Mouse (Mus musculus): ENCODE measurements around the gene Hsf2bp.
A peak's percentile ranks its signal among the peaks of the same experiment; 100 is the strongest.

Gene Hsf2bp

DNA sequence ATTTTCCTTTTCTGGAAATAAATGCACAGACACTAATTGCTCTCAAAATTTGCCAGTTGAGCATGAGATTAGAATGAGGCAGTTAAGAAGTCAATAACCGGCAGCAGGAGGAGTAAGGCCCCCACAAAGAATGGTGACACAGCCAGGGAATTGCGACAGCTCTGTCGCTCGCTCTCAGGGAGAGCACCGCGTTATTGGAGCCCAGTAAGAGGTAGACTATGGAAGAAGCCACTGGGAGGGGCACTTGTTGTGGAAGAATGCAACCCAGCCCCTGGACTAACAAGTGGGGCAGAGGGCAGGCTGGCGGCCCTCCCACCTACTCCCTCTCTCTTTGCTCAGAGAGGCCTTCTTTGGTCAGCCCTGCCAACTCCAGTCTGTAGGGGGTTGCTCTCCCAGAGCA lies 4.5 kb downstream of the Hsf2bp start:
- no peak for DNase-seq (ENCODE audit: low spot score)

- DNase-seq (ENCODE audit: low spot score) = no peak
Measured at GRCm38 (mm10) chr17:32028301-32028700, 7.8 kb downstream of the Hsf2bp start.

DNA sequence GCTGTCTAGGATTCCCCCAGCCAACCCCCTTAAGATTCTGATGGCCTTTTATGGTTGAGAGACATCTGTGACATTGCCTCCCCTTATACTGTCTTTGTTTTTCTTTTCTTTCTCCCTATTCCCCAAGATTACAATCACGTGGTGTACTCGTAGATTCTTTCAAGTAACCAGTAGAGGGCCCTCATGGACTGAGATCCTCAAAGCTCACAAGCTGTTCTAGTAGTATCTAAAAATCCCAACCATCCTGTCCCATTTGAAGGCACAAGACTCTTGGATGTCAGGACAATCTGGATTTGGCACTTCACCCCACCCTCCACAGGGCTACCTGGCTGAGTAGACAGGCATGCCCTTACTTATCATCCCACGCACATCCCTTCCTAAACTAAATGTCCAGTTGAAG lies 8.5 kb downstream of the Hsf2bp start:
- peak; percentile 78 for DNase-seq (ENCODE audit: low spot score)

GRCm38 (mm10) chr17:32025386-32025785 lies 10.8 kb downstream of the Hsf2bp start:
- peak; percentile 88 for DNase-seq (ENCODE audit: low spot score)

GRCm38 (mm10) chr17:32024671-32025073 lies 11.5 kb downstream of the Hsf2bp start:
- peak; percentile 62 for DNase-seq (ENCODE audit: low spot score)

- DNase-seq (ENCODE audit: low spot score) = no peak
Measured at GRCm38 (mm10) chr17:32023088-32023487, 13.1 kb downstream of the Hsf2bp start.

GRCm38 (mm10) chr17:32022551-32022950 lies 13.6 kb downstream of the Hsf2bp start:
- no peak for DNase-seq (ENCODE audit: low spot score)

DNA sequence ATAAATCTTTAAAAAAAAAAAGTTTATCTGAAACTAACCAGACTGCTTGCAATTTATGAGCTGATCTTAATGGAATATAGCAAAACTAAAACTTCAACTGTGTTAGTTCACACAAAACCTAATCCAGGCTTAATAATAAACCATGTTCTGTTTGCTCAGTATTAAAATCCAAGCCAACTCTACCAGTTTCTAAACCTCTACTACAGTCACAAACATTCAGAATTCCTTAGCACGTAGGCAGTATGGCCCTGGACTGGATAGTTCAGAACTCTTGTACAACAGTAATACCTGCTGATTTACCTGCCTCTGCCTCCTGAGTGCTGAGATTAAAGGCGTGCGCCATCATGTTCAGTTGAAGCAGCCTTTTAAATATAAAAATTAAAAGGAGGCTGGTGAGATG lies 14.2 kb downstream of the Hsf2bp start:
- DNase-seq (ENCODE audit: low spot score) = no peak

DNA sequence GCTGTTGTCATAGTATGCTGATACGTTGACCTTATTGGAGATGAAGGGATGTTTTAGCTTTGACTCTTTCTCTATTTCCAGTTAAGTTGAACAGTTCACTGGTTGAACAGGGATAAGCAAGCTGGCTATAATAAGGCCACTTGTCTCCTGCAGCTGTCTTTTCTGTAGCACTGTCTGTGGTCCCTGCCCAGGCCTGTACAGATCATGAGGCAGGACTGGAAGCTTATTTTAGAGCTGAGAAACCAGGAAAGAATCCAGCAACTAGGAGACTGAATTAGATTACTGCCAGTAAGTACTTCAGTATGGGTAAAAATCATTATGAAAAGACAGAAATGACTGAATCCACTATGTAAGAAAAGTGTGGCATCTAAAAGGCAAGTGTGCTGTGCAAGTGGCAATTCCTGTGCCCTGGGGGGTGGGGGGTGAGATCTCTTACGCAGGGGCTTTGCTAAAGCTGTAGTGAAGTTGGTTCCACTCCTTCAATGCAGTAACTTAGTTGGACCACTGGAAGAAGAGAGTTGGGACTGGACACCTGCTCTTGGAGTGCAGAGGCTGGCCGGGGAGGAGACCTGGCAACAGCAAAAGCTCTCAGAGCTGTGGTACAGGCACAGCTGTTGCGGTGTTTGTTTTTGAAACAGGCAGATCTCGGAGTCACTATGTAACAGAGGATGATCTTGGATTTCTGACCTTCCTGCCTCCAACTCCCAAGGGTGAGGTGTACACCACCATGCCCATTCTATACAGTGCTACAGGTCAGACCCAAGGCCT lies 17.8 kb downstream of the Hsf2bp start:
- no peak for DNase-seq (ENCODE audit: low spot score)

GRCm38 (mm10) chr17:32016481-32016880 lies 19.7 kb downstream of the Hsf2bp start:
- DNase-seq (ENCODE audit: low spot score) = no peak

- DNase-seq (ENCODE audit: low spot score) = no peak
Measured at GRCm38 (mm10) chr17:32013659-32014058, 22.5 kb downstream of the Hsf2bp start.

- DNase-seq (ENCODE audit: low spot score) = no peak
Measured at GRCm38 (mm10) chr17:32012254-32012653, 23.9 kb downstream of the Hsf2bp start.

DNA sequence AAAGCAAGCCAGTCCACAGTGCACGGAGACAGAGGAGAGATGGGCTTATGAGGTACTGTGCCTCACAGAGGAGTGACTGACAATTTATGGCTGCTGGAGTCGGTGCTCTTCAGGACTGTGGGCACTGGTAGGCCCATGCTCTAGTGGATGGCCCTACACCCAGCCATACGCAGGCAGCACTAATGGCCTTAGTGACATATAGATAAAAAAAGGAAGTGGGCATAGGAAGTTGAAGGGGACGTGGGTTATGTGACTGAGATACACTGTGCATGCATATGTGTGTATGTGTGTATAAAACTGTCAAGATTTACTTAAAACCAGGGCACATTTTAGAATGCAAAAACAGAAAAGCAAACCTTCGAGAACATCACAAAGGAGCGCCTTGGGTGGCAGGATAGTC lies 24.5 kb downstream of the Hsf2bp start:
- no peak for DNase-seq (ENCODE audit: low spot score)

- DNase-seq (ENCODE audit: low spot score) = no peak
Measured at GRCm38 (mm10) chr17:32006800-32007199, 29.3 kb downstream of the Hsf2bp start.

DNA sequence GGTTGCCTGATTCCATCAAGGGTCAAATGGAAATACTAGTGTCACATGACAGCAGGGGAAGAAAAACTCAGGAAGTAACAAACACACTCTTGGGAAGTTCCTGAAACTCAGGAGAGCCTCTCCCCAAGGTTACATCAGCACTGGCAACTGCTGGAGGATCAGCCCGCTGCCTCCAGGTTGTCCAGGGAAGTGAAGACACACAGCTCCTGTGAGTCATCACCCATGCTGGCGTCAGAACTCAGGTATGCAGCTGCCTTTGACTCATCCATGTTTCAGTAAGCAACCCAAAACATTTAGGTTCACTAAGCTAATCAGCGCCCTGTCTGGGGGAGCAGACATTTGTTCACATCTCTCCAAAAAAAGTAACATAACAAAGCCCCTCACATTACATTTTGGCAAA lies 32.9 kb downstream of the Hsf2bp start:
- DNase-seq (ENCODE audit: low spot score) = no peak

GRCm38 (mm10) chr17:31998351-31998750 lies 37.8 kb downstream of the Hsf2bp start:
- no peak for DNase-seq (ENCODE audit: low spot score)

- no peak for DNase-seq (ENCODE audit: low spot score)
Measured at GRCm38 (mm10) chr17:31996331-31996730, 39.8 kb downstream of the Hsf2bp start.

DNA sequence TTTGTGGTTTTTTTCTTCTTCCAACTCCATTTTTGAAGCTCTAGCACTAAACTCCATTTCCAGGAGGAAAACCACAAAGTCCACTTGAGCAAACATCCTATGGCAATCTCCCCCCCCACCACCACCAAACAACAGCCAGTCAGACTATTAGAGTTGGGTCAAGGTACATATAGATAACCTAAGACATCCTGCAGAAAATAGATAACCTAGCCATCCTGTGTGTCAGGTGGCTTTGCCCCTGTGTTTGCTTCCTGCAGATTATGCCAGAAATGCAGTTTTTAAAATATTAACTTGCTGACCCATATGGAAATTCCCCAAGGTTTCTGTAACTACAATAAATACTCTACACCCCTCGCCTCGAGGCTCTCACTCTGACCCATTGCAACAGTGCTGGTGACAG lies 40.4 kb downstream of the Hsf2bp start:
- DNase-seq (ENCODE audit: low spot score) = no peak

DNA sequence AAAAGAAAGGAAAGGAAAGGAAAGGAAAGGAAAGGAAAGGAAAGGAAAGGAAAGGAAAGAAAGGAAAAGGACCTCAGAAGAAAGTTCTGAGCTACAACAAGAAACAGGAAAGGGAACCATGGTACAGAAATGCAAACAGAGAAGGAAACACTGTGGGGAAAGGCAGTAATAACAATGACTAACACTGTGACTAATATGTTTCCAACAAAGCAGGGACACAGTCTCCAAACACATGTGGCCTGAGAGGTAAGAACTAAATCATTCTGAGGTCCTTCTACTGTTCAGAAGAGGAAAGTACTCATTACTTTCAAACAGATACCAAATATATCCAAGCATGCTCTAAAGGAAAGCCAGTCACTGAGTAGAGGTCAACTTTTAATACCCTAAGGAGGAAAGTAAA lies 42.0 kb downstream of the Hsf2bp start:
- DNase-seq (ENCODE audit: low spot score) = no peak

GRCm38 (mm10) chr17:31993354-31993753 lies 42.8 kb downstream of the Hsf2bp start:
- no peak for DNase-seq (ENCODE audit: low spot score)

DNA sequence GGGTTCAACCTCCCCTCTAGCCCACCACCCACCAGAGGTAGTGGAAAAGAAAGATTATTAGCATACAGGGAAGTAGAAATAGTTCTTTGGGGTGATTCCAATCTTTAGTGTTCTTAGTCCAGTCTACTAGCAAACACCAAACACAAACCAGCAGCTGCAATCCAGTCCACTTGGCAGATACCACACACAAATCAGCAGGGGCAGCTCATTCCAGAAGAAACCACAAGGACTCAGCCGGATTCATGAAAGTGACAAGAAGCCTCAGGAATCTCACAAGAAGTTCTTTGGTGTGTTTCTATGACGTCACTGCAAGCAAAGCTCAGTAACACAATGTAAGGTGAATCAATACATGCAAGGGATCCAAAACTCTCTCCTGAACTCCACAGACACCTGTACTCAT lies 44.1 kb downstream of the Hsf2bp start:
- DNase-seq (ENCODE audit: low spot score) = no peak

DNA sequence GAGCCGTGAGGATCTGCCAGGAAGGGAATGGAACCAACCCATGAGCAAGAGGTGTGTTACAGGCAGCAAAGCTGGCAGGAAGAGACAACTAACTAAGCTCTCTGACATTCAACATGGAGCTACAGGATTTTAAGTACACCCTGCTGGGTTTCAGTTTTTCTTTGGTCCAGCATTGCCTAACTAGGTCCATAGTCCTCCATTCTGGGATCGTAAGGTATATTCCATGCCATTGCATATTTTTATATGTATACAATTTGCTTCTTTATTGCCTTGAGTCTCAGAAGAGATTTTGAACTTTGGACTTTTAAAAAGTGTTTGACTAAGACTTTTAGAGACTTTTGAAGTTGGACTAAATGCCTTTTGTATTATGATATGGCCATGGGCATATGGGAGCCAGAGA lies 47.1 kb downstream of the Hsf2bp start:
- DNase-seq (ENCODE audit: low spot score) = no peak

GRCm38 (mm10) chr17:31986915-31987314 lies 49.2 kb downstream of the Hsf2bp start:
- DNase-seq (ENCODE audit: low spot score) = no peak

DNA sequence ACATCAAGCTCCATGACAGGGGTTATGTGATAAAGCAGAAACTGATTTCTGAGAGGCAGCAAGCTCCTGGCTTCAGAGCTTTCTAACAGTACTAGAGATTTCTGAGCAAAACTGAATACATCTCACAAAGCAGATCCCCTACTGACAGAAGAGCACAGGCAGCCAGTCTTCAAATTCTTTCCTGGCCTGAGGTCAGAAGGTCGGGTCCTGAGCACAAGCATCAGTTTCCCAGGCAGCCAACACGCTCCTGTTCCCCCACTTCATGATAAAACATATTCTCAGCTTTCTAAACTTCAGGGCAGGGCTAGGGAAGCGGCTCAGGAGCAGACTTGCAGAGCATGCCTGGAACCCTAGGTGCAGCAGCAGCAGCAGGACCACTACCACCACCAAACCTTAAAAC lies 52.7 kb downstream of the Hsf2bp start:
- peak; percentile 45 for DNase-seq (ENCODE audit: low spot score)
